Mouse (Mus musculus) CH12F3 (cell line): ENCODE data around the gene Wnt6.
"Not testable (repeated sequence)": the region's sequence is repeated elsewhere in the genome, so short reads cannot be mapped to it uniquely, and the experiment has no call there.

ENCODE experiments used
- in situ Hi-C: fragments of 300-500 bp; cut with MboI; formaldehyde crosslinking; loops from 2 replicates; pipeline ENCODE4 v1.14.3; 2020; ENCODE audit warnings: low sequenced_read_pairs

Gene Wnt6

GRCm38 (mm10) chr1:74805843-74806242 lies 34.2 kb downstream of the Wnt6 start:
- in situ Hi-C loops: no loop called here

DNA sequence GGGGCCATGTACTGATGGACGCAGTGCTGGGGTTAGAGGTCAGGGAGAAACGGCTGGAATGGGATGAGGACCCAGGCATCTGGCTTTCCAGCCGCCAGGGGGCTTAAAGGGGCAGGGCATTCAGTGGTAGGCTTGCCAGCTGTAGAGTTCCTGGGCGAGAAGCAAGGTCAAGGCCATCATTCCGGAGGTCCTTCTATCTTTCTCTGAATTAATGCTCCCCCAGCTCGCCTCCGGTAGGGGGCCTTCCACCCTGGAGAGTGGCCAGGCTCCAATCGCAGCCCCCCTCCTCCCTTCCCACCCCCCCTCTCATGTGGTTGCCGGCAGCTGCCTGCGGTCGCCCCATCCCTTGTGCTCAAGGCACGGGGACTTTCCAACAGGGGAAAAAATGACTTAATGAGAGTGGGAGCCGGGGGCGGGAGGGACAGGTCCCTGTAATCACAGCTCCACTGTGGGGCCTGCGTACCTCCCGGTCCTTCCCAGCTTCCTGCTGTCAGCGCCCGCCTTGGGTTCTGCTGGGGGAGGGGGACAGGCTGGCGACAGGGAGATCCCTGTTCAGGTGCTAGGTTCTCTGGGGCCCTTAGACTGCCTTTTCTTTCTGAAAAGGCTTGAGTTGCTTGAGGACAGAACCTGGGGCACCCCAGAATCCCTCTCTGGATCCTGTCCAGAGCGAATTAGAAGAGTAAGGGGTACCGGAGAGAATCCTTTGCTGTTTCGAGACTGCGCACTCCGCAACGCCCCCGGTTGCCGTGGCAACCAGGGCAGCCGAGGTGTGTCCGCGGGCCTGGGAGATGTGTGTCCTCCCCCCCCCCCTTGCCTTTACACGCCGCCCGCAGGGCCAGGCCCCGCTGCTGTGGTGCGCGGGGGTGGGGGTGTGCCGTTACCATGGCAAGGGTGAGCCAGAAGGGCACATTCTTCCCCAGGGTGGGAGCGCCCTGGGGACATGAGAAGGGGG lies 34.9 kb downstream of the Wnt6 start:
- in situ Hi-C loops: no loop called here

GRCm38 (mm10) chr1:74807551-74808071 lies 35.9 kb downstream of the Wnt6 start:
- in situ Hi-C loops: no loop called here

DNA sequence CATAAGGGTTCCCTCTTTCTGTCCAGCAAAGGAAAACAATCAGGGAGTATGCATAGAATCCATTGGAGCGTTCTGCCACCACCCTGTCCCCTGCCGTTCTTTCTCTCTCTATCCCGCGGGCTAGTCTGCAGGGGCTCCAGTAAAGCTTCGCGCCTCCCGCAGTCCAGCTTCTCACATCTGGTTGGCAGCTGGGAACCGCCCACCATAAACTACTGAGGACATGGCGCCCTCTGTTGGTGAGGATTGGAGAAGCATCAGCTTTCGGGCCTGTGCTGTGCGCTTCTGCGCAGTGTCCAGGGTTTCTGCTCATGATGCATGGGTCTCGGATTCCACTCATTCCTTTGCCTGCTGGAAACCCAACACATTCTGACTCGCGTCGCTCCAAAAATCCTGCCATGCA lies 36.4 kb downstream of the Wnt6 start:
- in situ Hi-C loops: no loop called here

DNA sequence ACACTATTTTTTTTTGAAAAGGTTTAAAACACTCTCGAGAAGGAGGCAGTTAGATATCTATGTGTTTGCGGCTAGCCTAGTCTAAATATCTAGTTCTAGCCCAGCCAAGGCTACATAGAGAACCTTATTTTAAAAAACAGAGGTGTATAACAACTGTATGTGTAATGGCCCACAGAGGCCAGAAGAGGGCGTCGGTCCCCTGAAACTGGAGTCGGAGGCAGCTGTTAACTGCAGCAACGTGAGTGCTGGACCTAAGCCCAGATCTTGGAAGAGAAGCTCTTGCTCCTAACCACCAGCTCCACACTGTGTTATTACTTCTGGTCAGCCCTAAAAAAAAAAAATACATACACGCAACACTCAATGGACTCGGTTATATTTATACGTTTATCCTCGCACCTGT lies 37.3 kb downstream of the Wnt6 start:
- in situ Hi-C loops: no loop called here

DNA sequence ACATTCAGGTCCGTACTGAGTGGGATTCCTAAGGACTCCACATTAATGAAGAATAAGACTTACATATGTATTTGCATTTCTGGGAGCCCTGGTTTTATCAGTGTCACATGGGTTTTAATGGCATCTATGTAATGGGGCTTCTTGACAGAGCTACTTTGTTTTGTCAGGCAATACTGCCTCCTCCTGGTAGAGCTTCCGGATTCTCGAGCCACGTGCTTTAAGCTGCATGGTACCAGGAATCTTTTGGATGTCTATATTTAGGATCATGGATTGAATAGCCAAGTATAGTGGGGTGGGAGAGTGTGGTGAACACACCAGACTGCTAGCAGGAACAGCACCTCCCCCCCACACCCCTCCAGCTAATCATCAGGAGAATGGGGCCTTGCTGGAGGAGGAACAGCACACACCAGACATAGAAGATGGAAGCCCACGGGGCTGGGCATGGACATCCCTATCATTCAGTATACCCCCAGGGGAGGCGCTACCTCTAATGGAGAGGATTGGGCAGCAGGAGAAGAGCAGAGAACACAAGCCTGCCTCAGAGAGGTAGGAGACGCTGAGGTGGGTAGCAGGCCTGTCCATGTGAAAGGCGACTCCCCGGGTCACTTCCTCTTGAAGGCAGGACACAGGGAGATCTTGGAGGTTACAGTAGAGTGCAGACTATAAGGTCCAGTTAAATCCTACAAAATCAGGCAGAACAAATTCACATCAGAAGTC lies 43.4 kb downstream of the Wnt6 start:
- in situ Hi-C loops: no loop called here

DNA sequence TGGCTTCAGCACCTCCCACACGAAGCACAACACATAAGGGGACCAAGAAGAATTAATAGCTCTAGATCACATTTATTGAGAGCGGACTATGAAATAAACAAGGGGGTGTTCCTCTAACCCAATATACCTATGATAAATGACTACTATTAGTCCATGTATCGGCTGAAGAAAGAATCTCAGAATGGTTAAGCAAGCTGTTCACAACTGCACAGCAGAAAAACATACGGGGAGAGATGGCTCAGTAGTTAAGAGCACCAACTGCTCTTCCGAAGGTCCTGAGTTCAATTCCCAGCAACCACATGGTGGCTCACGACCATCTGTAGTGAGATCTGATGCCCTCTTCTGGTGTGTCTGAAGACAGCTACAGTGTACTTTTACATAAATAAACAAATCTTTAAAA lies 44.3 kb downstream of the Wnt6 start:
- in situ Hi-C loops: not testable (repeated sequence)

GRCm38 (mm10) chr1:74816612-74817199 lies 45.0 kb downstream of the Wnt6 start:
- in situ Hi-C loops: no loop called here

DNA sequence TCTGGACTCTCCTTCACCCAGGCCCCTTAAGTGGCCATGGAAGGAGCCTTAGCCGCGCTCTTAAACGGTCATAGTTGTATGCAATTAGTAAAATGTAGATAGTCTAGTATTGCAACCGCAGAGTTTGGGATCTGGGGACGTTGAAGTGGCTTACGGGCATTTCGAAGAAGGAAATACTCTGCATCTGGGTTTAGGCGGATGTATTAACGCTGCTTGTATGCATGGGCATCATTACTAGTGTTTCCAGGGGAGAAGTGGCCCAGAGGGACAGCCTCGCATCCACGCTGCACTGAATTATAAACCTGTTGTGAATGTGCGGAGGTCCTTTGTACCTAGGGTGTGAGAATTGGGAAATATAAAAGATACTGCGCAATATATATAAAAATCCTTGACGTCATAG lies 45.5 kb downstream of the Wnt6 start:
- in situ Hi-C loops: no loop called here

- in situ Hi-C loops: no loop called here
Measured at GRCm38 (mm10) chr1:74818509-74818908, 46.8 kb downstream of the Wnt6 start.

DNA sequence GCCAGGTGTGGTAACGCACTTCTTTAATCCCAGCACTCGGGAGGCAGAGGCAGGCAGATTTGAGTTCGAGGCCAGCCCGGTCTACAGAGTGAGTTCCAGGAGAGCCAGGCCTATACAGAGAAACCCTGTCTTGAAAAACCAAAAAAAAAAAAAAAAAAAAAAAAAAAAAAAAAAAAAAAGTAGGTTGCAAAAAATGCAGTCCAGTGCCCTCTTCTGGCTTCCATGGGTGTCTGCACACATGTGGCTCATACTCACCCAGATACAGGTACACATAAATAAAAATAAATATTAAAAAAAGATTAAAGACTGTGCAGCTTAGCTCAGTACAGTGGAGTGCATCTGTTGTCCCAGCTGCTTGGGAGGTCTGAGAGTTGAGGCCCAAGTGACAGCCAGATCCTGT lies 51.9 kb downstream of the Wnt6 start:
- in situ Hi-C loops: not testable (repeated sequence)

DNA sequence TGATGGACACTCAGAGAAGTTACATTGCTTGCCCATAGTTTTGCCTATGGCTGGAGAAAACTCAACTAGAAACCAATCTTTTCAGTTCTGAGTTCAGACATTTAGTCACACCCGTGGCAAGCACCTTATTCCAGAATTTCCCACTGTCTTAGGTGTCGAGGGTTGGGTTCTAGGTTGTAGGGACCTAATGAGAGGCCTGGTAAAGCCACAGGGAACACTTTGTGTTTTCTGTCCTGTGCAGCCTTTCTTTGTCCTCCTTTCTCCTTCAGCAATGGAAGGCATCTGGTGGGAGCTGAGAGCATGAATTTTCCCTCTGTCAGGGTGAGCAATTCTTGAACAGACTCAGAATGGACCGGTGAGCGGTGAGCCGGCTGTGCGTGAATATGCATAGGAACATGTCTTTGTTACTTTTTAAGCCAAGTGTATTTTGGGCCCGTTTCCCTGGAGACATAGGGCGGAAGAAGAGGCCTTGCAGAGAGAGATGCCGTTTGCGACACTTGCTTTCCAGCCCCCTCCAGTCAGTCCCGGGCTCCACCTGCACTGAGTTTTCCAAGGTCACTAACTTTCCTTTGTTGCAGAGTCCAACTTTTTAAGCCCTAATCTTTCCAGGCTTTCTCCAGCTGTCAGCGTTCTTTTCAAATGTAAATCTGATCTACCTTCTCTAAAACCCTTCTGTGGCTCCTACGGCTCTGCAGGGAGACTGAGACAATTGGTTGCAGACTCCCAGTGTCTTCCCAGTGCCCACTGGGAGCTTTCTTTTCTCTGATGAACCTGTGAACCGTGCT lies 53.0 kb downstream of the Wnt6 start:
- in situ Hi-C loops: no loop called here

GRCm38 (mm10) chr1:74830061-74830460 lies 58.4 kb downstream of the Wnt6 start:
- in situ Hi-C loops: no loop called here

GRCm38 (mm10) chr1:74833255-74833654 lies 61.6 kb downstream of the Wnt6 start:
- in situ Hi-C loops: no loop called here
